Mouse (Mus musculus) liver, embryonic 16.5 days (tissue): ENCODE measurements around the gene Gsto2. TPM values are rescaled to one million over a fixed set of nuclear protein-coding genes. Genes with fewer than 3 reads are reported as not detected.

Source experiments
- ATAC-seq: fragments of 200-750 bp; cut with Nextera tagmentation; 2 replicates; pipeline ENCODE4 v1.8.0; 2017; ENCODE audit warnings: low read depth, mild to moderate bottlenecking, moderate number of reproducible peaks, moderate library complexity
- H3K27ac ChIP-seq: fragments of 300-500 bp; sonication (generic); 2 replicates; pipeline ENCODE4 v1.5.1; 2014; ENCODE audit warnings: mild to moderate bottlenecking, low read length
- H3K27me3 ChIP-seq: fragments of 300-500 bp; sonication (generic); 2 replicates; pipeline ENCODE4 v1.6.1; 2014; ENCODE audit warnings: low read depth, low read length, mixed read lengths; ENCODE audit not compliant: control insufficient read depth, insufficient read depth
- H3K36me3 ChIP-seq: fragments of 300-500 bp; sonication (generic); 2 replicates; pipeline ENCODE4 v1.6.1; 2014; ENCODE audit warnings: mild to moderate bottlenecking; ENCODE audit not compliant: control insufficient read depth, insufficient read depth
- H3K4me1 ChIP-seq: fragments of 300-500 bp; sonication (generic); 2 replicates; pipeline ENCODE4 v1.6.1; 2014; ENCODE audit warnings: low read depth, low read length, mixed read lengths; ENCODE audit not compliant: control insufficient read depth
- H3K4me2 ChIP-seq: fragments of 300-500 bp; sonication (generic); 2 replicates; pipeline ENCODE4 v1.6.1; 2014; ENCODE audit warnings: low read depth, low read length, mixed read lengths
- H3K4me3 ChIP-seq: fragments of 300-500 bp; sonication (generic); 2 replicates; pipeline ENCODE4 v1.5.1; 2014; ENCODE audit warnings: low read depth, mild to moderate bottlenecking, low read length
- H3K9ac ChIP-seq: fragments of 300-500 bp; sonication (generic); 2 replicates; pipeline ENCODE4 v1.6.1; 2014; ENCODE audit warnings: low read depth, low read length
- H3K9me3 ChIP-seq: fragments of 300-500 bp; sonication (generic); replicated peaks from 2 replicates; pipeline ENCODE4 v1.6.1; 2016; ENCODE audit warnings: low read length; ENCODE audit not compliant: control insufficient read depth
- WGBS: fragments of 180-500 bp; shearing (Covaris S2); extraction: QIAGEN DNeasy Blood & Tissue Kit; methylation state at CpG from one replicate; pipeline ENCODE4 v1.1.7; 2014; ENCODE audit not compliant: insufficient replicate concordance; 5-methylcytosine and 5-hydroxymethylcytosine counted together
- polyA plus RNA-seq: library from polyadenylated mRNA; unstranded; fragments of >200 nt; fragmentation: Nextera tagmentation; extraction: Ambion mirVana; gene quantifications from 2 replicates; pipeline ENCODE4 v1.2.1, GENCODE M21; 2015

Gsto2 gene
- polyA plus RNA-seq, 1 experiment from 2014 or later, result 0.07 TPM

- H3K4me1 ChIP-seq, result peaks cover 2% of the 10 kb centered on the region; the same call in 1 of the 2 replicates
- H3K4me2 ChIP-seq, result no peak overlapping the region
- WGBS, result 45% methylated on average over 4 of the region's 4 CpGs
- no peaks in the 10 kb centered on the region; the same call in 1 of the 2 replicates for H3K27me3 ChIP-seq
- no peak overlapping the region for H3K27ac ChIP-seq
- no peaks in the 10 kb centered on the region for H3K36me3 ChIP-seq
- no peaks in the 10 kb centered on the region for H3K9me3 ChIP-seq
- no peak overlapping the region for H3K9ac ChIP-seq
- ATAC-seq, result no peak
- no peak overlapping the region for H3K4me3 ChIP-seq
Observed at GRCm38 (mm10) chr19:47867628-47868175, 2.4 kb downstream of the Gsto2 start.

- Histone ChIP-seq H3K9ac (no peak overlapping the region), H3K4me1 (peaks cover 2% of the 10 kb centered on the region; the same call in 1 of the 2 replicates), H3K27me3 (no peaks in the 10 kb centered on the region; the same call in 1 of the 2 replicates), H3K4me2 (no peak overlapping the region), H3K4me3 (no peak overlapping the region), H3K27ac (no peak overlapping the region), H3K9me3 (no peaks in the 10 kb centered on the region), H3K36me3 (no peaks in the 10 kb centered on the region)
- WGBS, result 49% methylated on average over 4 of the region's 4 CpGs
- no peak for ATAC-seq
Observed at GRCm38 (mm10) chr19:47868951-47869350, 3.6 kb downstream of the Gsto2 start.

- Histone ChIP-seq H3K4me2 (no peak overlapping the region), H3K4me3 (no peak overlapping the region), H3K36me3 (no peaks in the 10 kb centered on the region), H3K9ac (no peak overlapping the region), H3K9me3 (no peaks in the 10 kb centered on the region), H3K4me1 (peaks cover 2% of the 10 kb centered on the region; the same call in 1 of the 2 replicates), H3K27ac (no peak overlapping the region), H3K27me3 (no peaks in the 10 kb centered on the region; the same call in 1 of the 2 replicates)
- WGBS, result 50% methylated on average over 3 of the region's 3 CpGs
- no peak for ATAC-seq
Observed at GRCm38 (mm10) chr19:47869516-47869915, 4.2 kb downstream of the Gsto2 start.

- no peak overlapping the region for H3K27ac ChIP-seq
- no peaks in the 10 kb centered on the region for H3K9me3 ChIP-seq
- H3K9ac ChIP-seq, result no peak overlapping the region
- no peaks in the 10 kb centered on the region; the same call in 1 of the 2 replicates for H3K27me3 ChIP-seq
- ATAC-seq, result no peak
- H3K4me1 ChIP-seq, result no peaks in the 10 kb centered on the region; the same call in 1 of the 2 replicates
- no peaks in the 10 kb centered on the region for H3K36me3 ChIP-seq
- no peak overlapping the region for H3K4me2 ChIP-seq
- H3K4me3 ChIP-seq, result no peak overlapping the region
- 62% methylated on average over 7 of the region's 7 CpGs for WGBS
Observed at GRCm38 (mm10) chr19:47870102-47870666, 4.8 kb downstream of the Gsto2 start.

- Histone ChIP-seq H3K9me3 (no peaks in the 10 kb centered on the region), H3K27ac (no peak overlapping the region), H3K27me3 (no peaks in the 10 kb centered on the region; the same call in 1 of the 2 replicates), H3K4me2 (no peak overlapping the region), H3K9ac (no peak overlapping the region), H3K4me3 (no peak overlapping the region), H3K36me3 (no peaks in the 10 kb centered on the region), H3K4me1 (no peaks in the 10 kb centered on the region)
- 30% methylated on average over 10 of the region's 10 CpGs for WGBS
- ATAC-seq, result no peak
Observed at GRCm38 (mm10) chr19:47871515-47871914, 6.2 kb downstream of the Gsto2 start.

- no peak overlapping the region for H3K9ac ChIP-seq
- WGBS, result 51% methylated on average over 15 of the region's 15 CpGs
- no peak overlapping the region for H3K4me2 ChIP-seq
- no peaks in the 10 kb centered on the region for H3K4me1 ChIP-seq
- H3K27me3 ChIP-seq, result no peaks in the 10 kb centered on the region
- H3K4me3 ChIP-seq, result no peak overlapping the region
- ATAC-seq, result no peak
- H3K36me3 ChIP-seq, result no peaks in the 10 kb centered on the region
- H3K9me3 ChIP-seq, result no peaks in the 10 kb centered on the region
- H3K27ac ChIP-seq, result no peak overlapping the region
Observed at GRCm38 (mm10) chr19:47876252-47876651, 10.9 kb downstream of the Gsto2 start.

GRCm38 (mm10) chr19:47881538-47881937, 16.2 kb downstream of the Gsto2 start:
- WGBS, result 58% methylated on average over 7 of the region's 7 CpGs
- H3K4me1 ChIP-seq, result no peaks in the 10 kb centered on the region
- no peak overlapping the region for H3K4me3 ChIP-seq
- H3K4me2 ChIP-seq, result no peak overlapping the region
- no peak for ATAC-seq
- H3K27me3 ChIP-seq, result no peaks in the 10 kb centered on the region
- H3K27ac ChIP-seq, result no peak overlapping the region
- H3K9ac ChIP-seq, result no peak overlapping the region
- no peaks in the 10 kb centered on the region for H3K36me3 ChIP-seq
- no peaks in the 10 kb centered on the region for H3K9me3 ChIP-seq

- H3K27me3 ChIP-seq, result no peaks in the 10 kb centered on the region
- H3K4me3 ChIP-seq, result no peak overlapping the region
- WGBS, result 19% methylated on average over 11 of the region's 11 CpGs
- ATAC-seq, result peak; percentile 50; the same call in 1 of the 2 replicates
- H3K4me1 ChIP-seq, result no peaks in the 10 kb centered on the region
- no peak overlapping the region for H3K27ac ChIP-seq
- no peaks in the 10 kb centered on the region for H3K9me3 ChIP-seq
- no peak overlapping the region for H3K4me2 ChIP-seq
- H3K36me3 ChIP-seq, result no peaks in the 10 kb centered on the region
- no peak overlapping the region for H3K9ac ChIP-seq
Observed at GRCm38 (mm10) chr19:47882151-47882881, 17.0 kb downstream of the Gsto2 start.

GRCm38 (mm10) chr19:47882882-47883254, 17.5 kb downstream of the Gsto2 start:
- H3K9ac ChIP-seq, result no peak overlapping the region
- WGBS, result 49% methylated on average over 9 of the region's 9 CpGs
- no peaks in the 10 kb centered on the region for H3K4me1 ChIP-seq
- H3K27ac ChIP-seq, result no peak overlapping the region
- H3K4me3 ChIP-seq, result no peak overlapping the region
- no peak overlapping the region for H3K4me2 ChIP-seq
- H3K9me3 ChIP-seq, result no peaks in the 10 kb centered on the region
- H3K36me3 ChIP-seq, result no peaks in the 10 kb centered on the region
- ATAC-seq, result no peak
- no peaks in the 10 kb centered on the region for H3K27me3 ChIP-seq
